ENCODE assay signal across 11 mouse cellular contexts in genomic region chr10:43106196-43106595, GRCm38 (mm10).
A peak's percentile ranks its signal among the peaks of the same experiment; 100 is the strongest.
DNase-seq lines count a peak whose midpoint lies in the region; ATAC-seq and TF ChIP-seq lines count a peak whose summit lies in the region.
"Had no signal": no experiment of that assay in that cellular context is flagged by ENCODE, and none has a peak within 500 bp of the region (broad histone marks: within the 10 kb centered on the region; RNA-seq: fewer than 3 reads in every experiment).

No protein-coding gene starts in this region.

- peak; percentile 24 for DNase-seq in embryo, embryonic 10 days (ENCODE audit: low spot score)
- no peak for DNase-seq in embryo, embryonic 9.5 days (ENCODE audit: extremely low spot score)
- peak; percentile 67 for DNase-seq in hindbrain, postnatal 0 days (ENCODE audit: low spot score)
- DNase-seq in cerebellum, postnatal 36 days: no peak
- DNase-seq in cerebellum, adult 8-10 months: no peak
- DNase-seq: lung, embryonic 14.5 days had no signal

- TF ChIP-seq CTCF in hindbrain, postnatal 0 days (IDR thresholded peaks at IDR 0.05; ENCODE audit: low read depth): no peak

- no peaks in the 10 kb centered on the region for H3K36me3 ChIP-seq in forebrain, embryonic 12.5 days (replicated peaks)
- 0 out of 2 replicates have a peak, but pooled peaks cover 4% of the 10 kb centered on the region for H3K36me3 ChIP-seq in hindbrain, postnatal 0 days (ENCODE audit: insufficient read depth, low read length)
- no peaks in the 10 kb centered on the region for H3K36me3 ChIP-seq in neural tube, embryonic 15.5 days
- H3K36me3 ChIP-seq: embryonic facial prominence, embryonic 12.5 days had no signal

- 13% methylated on average over 7 of the region's 7 CpGs for WGBS in forebrain, embryonic 12.5 days
- 19% methylated on average over 7 of the region's 7 CpGs for WGBS in hindbrain, postnatal 0 days
- 21% methylated on average over 7 of the region's 7 CpGs for WGBS in neural tube, embryonic 15.5 days

- no peaks in the 10 kb centered on the region for H3K9me3 ChIP-seq in forebrain, embryonic 12.5 days
- H3K9me3 ChIP-seq in hindbrain, postnatal 0 days (ENCODE audit: low read length): no peaks in the 10 kb centered on the region
- no peaks in the 10 kb centered on the region for H3K9me3 ChIP-seq in neural tube, embryonic 15.5 days (replicated peaks)
- H3K9me3 ChIP-seq: embryonic facial prominence, embryonic 12.5 days had no signal

- no peak overlapping the region for H3K4me2 ChIP-seq in forebrain, embryonic 12.5 days
- no peak overlapping the region for H3K4me2 ChIP-seq in hindbrain, postnatal 0 days (ENCODE audit: low read depth, low read length)
- no peak overlapping the region for H3K4me2 ChIP-seq in neural tube, embryonic 15.5 days
- H3K4me2 ChIP-seq: embryonic facial prominence, embryonic 12.5 days; heart, embryonic 11.5 days; lung, embryonic 14.5 days had no signal

- peaks cover 45% of the 10 kb centered on the region for H3K4me1 ChIP-seq in forebrain, embryonic 12.5 days
- H3K4me1 ChIP-seq in hindbrain, postnatal 0 days (ENCODE audit: insufficient read depth, low read length): peaks cover 9% of the 10 kb centered on the region
- H3K4me1 ChIP-seq in neural tube, embryonic 15.5 days: peaks cover 39% of the 10 kb centered on the region
- H3K4me1 ChIP-seq: embryonic facial prominence, embryonic 12.5 days had no signal

- no peak overlapping the region for H3K4me3 ChIP-seq in forebrain, embryonic 12.5 days (replicated peaks)
- H3K4me3 ChIP-seq in hindbrain, postnatal 0 days (ENCODE audit: low read length): no peak overlapping the region
- H3K4me3 ChIP-seq in neural tube, embryonic 15.5 days (replicated peaks): no peak overlapping the region
- H3K4me3 ChIP-seq: embryonic facial prominence, embryonic 12.5 days had no signal

- peaks cover 11% of the 10 kb centered on the region; the same call in 1 of the 2 replicates for H3K27me3 ChIP-seq in forebrain, embryonic 12.5 days
- no peaks in the 10 kb centered on the region for H3K27me3 ChIP-seq in hindbrain, postnatal 0 days (ENCODE audit: insufficient read depth, low read length)
- H3K27me3 ChIP-seq in neural tube, embryonic 15.5 days (replicated peaks): no peaks in the 10 kb centered on the region
- H3K27me3 ChIP-seq: embryonic facial prominence, embryonic 12.5 days had no signal

- ATAC-seq in forebrain, embryonic 12.5 days (ENCODE audit: low FRiP score): peak; percentile 84
- peak; percentile 82 for ATAC-seq in hindbrain, postnatal 0 days
- peak; percentile 73 for ATAC-seq in neural tube, embryonic 15.5 days (ENCODE audit: low FRiP score)
- no peak for ATAC-seq in monocyte, adult 5-6 weeks (replicated peaks; ENCODE audit: insufficient number of reproducible peaks, low FRiP score, low TSS enrichment, poor library complexity, severe bottlenecking)

- H3K9ac ChIP-seq in forebrain, embryonic 12.5 days: no peak overlapping the region
- no peak overlapping the region for H3K9ac ChIP-seq in hindbrain, postnatal 0 days (replicated peaks; ENCODE audit: low read length)
- no peak overlapping the region for H3K9ac ChIP-seq in neural tube, embryonic 15.5 days (replicated peaks)
- H3K9ac ChIP-seq: embryonic facial prominence, embryonic 12.5 days; lung, embryonic 14.5 days had no signal

- peak overlapping the region; percentile 68 for H3K27ac ChIP-seq in forebrain, embryonic 12.5 days
- peak overlapping the region; percentile 12; the same call in 1 of the 2 replicates for H3K27ac ChIP-seq in hindbrain, postnatal 0 days
- H3K27ac ChIP-seq in neural tube, embryonic 15.5 days (replicated peaks): peak overlapping the region; percentile 79
- H3K27ac ChIP-seq: embryonic facial prominence, embryonic 12.5 days had no signal

Comparison
In these comparisons a context has a peak if more than half of its experiments do, and no peak if none do; other contexts are left out.
1. DNase-seq: peak in embryo, embryonic 10 days (single experiment) and hindbrain, postnatal 0 days (single experiment); none in embryo, embryonic 9.5 days (single experiment), cerebellum, postnatal 36 days (0 of 2) and cerebellum, adult 8-10 months (single experiment).
2. H3K27ac ChIP-seq: peak in every context shown above with its lines; median percentile 79 in neural tube, embryonic 15.5 days; 68 in forebrain, embryonic 12.5 days; 12 in hindbrain, postnatal 0 days.